Mouse (Mus musculus) liver, embryonic 13.5 days (tissue): Measurements from ENCODE around the gene Commd4. TPM values are rescaled to one million over a fixed set of nuclear protein-coding genes. Genes with fewer than 3 reads are reported as not detected.

Experiments used
- polyA plus RNA-seq: library from polyadenylated mRNA; unstranded; fragments of >200 nt; fragmentation: Nextera tagmentation; extraction: Ambion mirVana; gene quantifications from 2 replicates; pipeline ENCODE4 v1.2.1, GENCODE M21; 2015

Gene Commd4
- polyA plus RNA-seq, 1 experiment from 2014 or later, result 58.1 TPM

Other genes starting within 250 kb of the Commd4 start
- 1.2 and 1.4 TPM in 2 replicates for gene Snx33, start 230.0 kb downstream of the Commd4 start, polyA plus RNA-seq
- 66.1 and 69.1 TPM in 2 replicates for gene Imp3, start 220.9 kb downstream of the Commd4 start, polyA plus RNA-seq
- gene Snupn, start 207.5 kb downstream of the Commd4 start, polyA plus RNA-seq, result 10.9 and 11.8 TPM in 2 replicates
- 3.3 and 3.4 TPM in 2 replicates for gene Ptpn9, start 163.4 kb downstream of the Commd4 start, polyA plus RNA-seq
- 13.3 and 16.5 TPM in 2 replicates for gene Sin3a, start 86.3 kb downstream of the Commd4 start, polyA plus RNA-seq
- gene Man2c1, start 27.6 kb downstream of the Commd4 start, polyA plus RNA-seq, result 17.3 and 19.5 TPM in 2 replicates
- gene Neil1, start 10.0 kb downstream of the Commd4 start, polyA plus RNA-seq, result 1.6 and 1.9 TPM in 2 replicates
- gene Trcg1, start 78.2 kb upstream of the Commd4 start, polyA plus RNA-seq, result not detected in 2 replicates
- 14.6 and 14.9 TPM in 2 replicates for gene 1700017B05Rik, start 104.3 kb upstream of the Commd4 start, polyA plus RNA-seq